Mouse (Mus musculus) heart, embryonic 14.5 days (tissue): ENCODE results near the gene Pou2f1. TPM values are rescaled to one million over a fixed set of nuclear protein-coding genes. Genes with fewer than 3 reads are reported as not detected.

Experiments
- ATAC-seq: fragments of 200-750 bp; cut with Nextera tagmentation; 2 replicates; pipeline ENCODE4 v1.8.0; 2017; ENCODE audit warnings: low read depth, moderate TSS enrichment; ENCODE audit not compliant: insufficient number of reproducible peaks, insufficient read depth, low FRiP score
- H3K27ac ChIP-seq, 2 experiments: fragments of 200-500 bp in 1 of 2; fragments of 300-500 bp in 1 of 2; sonication (generic) in 1 of 2; replicated peaks in 1 of 2; 2 replicates each; pipeline ENCODE4 v1.5.1; 2012 to 2014; ENCODE audit warnings: low read depth in 2 of 2, low read length in 2 of 2, control low read depth in 1 of 2, mild to moderate bottlenecking in 1 of 2, mixed read lengths in 1 of 2; ENCODE audit not compliant: control insufficient read depth in 1 of 2, insufficient read depth in 1 of 2
- H3K27me3 ChIP-seq: fragments of 300-500 bp; sonication (generic); 2 replicates; pipeline ENCODE4 v1.6.1; 2014; ENCODE audit warnings: mild to moderate bottlenecking, low read length, control low read depth; ENCODE audit not compliant: control insufficient read depth, insufficient read depth
- H3K36me3 ChIP-seq: fragments of 300-500 bp; sonication (generic); 2 replicates; pipeline ENCODE4 v1.6.1; 2014; ENCODE audit warnings: mild to moderate bottlenecking, control low read depth, low read length, mixed read lengths; ENCODE audit not compliant: control insufficient read depth, insufficient read depth
- H3K4me1 ChIP-seq, 2 experiments: fragments of 200-500 bp in 1 of 2; fragments of 300-500 bp in 1 of 2; sonication (generic) in 1 of 2; 2 replicates each; pipeline ENCODE4 v1.6.1; 2012 to 2014; ENCODE audit warnings: low read length in 2 of 2, control low read depth in 1 of 2, mixed read lengths in 1 of 2; ENCODE audit not compliant: control insufficient read depth in 2 of 2, insufficient read depth in 2 of 2
- H3K4me2 ChIP-seq: fragments of 300-500 bp; sonication (generic); 2 replicates; pipeline ENCODE4 v1.6.1; 2014; ENCODE audit warnings: mild to moderate bottlenecking, low read length
- H3K4me3 ChIP-seq, 2 experiments: fragments of 200-500 bp in 1 of 2; fragments of 300-500 bp in 1 of 2; sonication (generic) in 1 of 2; 2 replicates each; pipeline ENCODE4 v1.5.1; 2012 to 2014; ENCODE audit warnings: low read length in 2 of 2, mild to moderate bottlenecking in 2 of 2, control low read depth in 1 of 2, low read depth in 1 of 2, moderate library complexity in 1 of 2; ENCODE audit not compliant: control insufficient read depth in 1 of 2, insufficient read depth in 1 of 2
- H3K9ac ChIP-seq: fragments of 300-500 bp; sonication (generic); 2 replicates; pipeline ENCODE4 v1.6.1; 2014; ENCODE audit warnings: mild to moderate bottlenecking, low read length
- H3K9me3 ChIP-seq: fragments of 300-500 bp; sonication (generic); 2 replicates; pipeline ENCODE4 v1.6.1; 2016; ENCODE audit warnings: low read length, control low read depth; ENCODE audit not compliant: control insufficient read depth
- WGBS: fragments of 180-500 bp; shearing (Covaris S2); extraction: QIAGEN DNeasy Blood & Tissue Kit; methylation state at CpG from one replicate; pipeline ENCODE4 v1.1.7; 2014; 5-methylcytosine and 5-hydroxymethylcytosine counted together
- polyA plus RNA-seq: library from polyadenylated mRNA; unstranded; fragments of >200 nt; fragmentation: Nextera tagmentation; extraction: Ambion mirVana; gene quantifications from 2 replicates; pipeline ENCODE4 v1.2.1, GENCODE M21; 2014

Gene Pou2f1
- polyA plus RNA-seq, 1 experiment from 2014 or later: 12.1 TPM

- Histone ChIP-seq H3K27ac (no peak overlapping the region), H3K4me3 (no peak overlapping the region), H3K36me3 (no peaks in the 10 kb centered on the region), H3K4me2 (no peak overlapping the region), H3K27me3 (0 out of 2 replicates have a peak, but pooled peaks cover 3% of the 10 kb centered on the region), H3K4me1 (peaks cover 1 to 5% of the 10 kb centered on the region in 2 experiments; a peak in 3 of 4 replicates), H3K9me3 (no peaks in the 10 kb centered on the region), H3K9ac (no peak overlapping the region)
- ATAC-seq: no peak
- WGBS: 55% methylated on average over 10 of the region's 10 CpGs
These were observed 148.6 kb downstream of the Pou2f1 start for GRCm38 (mm10) chr1:165853729-165854420.

GRCm38 (mm10) chr1:165853131-165853721 lies 149.3 kb downstream of the Pou2f1 start:
- Histone ChIP-seq H3K36me3 (no peaks in the 10 kb centered on the region), H3K9me3 (no peaks in the 10 kb centered on the region), H3K9ac (no peak overlapping the region), H3K4me2 (no peak overlapping the region), H3K4me1 (peaks cover 4 to 6% of the 10 kb centered on the region in 2 experiments; a peak in 3 of 4 replicates), H3K4me3 (no peak overlapping the region), H3K27me3 (0 out of 2 replicates have a peak, but pooled peaks cover 3% of the 10 kb centered on the region), H3K27ac (no peak overlapping the region)
- 47% methylated on average over 4 of the region's 4 CpGs for WGBS
- ATAC-seq: no peak

DNA sequence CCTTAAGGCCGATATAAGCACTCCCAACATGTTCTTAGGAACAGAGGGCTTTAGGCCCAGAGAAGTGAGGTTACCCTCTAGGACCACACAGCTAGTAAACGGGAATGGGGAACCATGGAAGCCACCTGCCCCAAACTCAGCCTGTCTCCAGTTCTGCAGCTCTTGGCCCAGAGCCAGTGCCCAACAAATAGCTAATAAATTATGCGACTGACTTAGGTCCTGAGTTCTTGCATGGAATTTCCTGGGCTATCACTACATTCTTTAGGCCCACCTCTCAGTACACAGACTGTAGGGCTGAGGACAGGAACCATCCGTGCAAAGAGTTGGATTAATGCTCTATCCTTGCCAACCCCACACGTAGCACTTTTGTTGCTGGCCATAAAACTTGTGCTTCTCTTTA lies 150.3 kb downstream of the Pou2f1 start:
- Histone ChIP-seq H3K4me2 (no peak overlapping the region), H3K9me3 (no peaks in the 10 kb centered on the region), H3K27ac (no peak overlapping the region), H3K9ac (no peak overlapping the region), H3K4me1 (peaks cover 4 to 6% of the 10 kb centered on the region in 2 experiments; a peak in 3 of 4 replicates), H3K4me3 (no peak overlapping the region), H3K36me3 (no peaks in the 10 kb centered on the region), H3K27me3 (0 out of 2 replicates have a peak, but pooled peaks cover 3% of the 10 kb centered on the region)
- no peak for ATAC-seq
- 70% methylated on average over 5 of the region's 5 CpGs for WGBS

DNA sequence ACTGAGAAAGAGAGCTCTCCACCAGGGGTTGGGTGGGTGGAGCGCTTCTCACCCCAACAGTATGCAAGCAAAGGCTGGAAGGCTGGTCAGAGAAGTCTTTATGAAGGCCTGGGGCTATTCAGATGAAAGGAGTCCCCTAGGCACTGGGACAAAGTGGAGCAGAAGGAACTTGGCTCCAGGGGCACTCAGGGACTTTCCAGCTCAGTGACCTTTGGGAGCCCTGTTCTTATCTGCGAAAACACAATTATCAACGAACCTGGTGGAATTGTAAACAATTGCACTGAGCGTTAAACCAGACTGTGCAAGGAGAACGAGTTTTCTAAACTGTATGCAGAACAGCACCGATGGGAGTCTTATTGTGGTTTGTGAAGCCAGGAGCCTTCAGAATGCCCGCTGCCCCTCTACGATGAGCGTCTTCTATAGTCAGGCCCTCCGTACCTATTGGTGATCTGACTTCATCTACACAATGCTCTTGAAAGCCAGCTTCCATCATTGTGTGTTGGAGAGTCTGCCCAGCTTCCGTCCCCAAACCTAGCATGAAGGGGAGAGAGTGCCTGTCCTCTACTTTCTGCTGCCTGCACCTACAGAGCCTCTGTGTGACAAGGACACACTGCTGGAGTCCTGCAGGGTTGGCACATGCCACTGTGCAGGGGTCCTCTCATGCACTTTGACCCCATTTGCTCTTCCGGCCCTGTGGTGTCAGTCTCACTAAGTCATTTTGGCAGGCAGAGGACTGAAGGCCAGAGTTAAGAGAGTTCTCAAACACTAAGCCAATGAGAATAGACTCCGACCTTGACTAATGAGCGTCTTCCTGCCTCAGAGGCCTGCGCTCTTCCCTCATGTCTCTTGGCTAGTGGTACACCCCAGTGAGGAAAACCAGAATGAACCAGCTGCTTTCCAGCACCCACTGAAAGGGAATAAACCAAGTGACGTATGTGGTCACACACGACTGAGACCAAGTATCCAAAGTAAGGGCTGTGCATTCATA lies 152.7 kb downstream of the Pou2f1 start:
- Histone ChIP-seq H3K4me1 (peaks cover 6 to 12% of the 10 kb centered on the region in 2 experiments), H3K4me3 (no peak overlapping the region), H3K36me3 (no peaks in the 10 kb centered on the region), H3K27ac (no peak overlapping the region), H3K9ac (no peak overlapping the region), H3K9me3 (no peaks in the 10 kb centered on the region), H3K4me2 (no peak overlapping the region), H3K27me3 (peaks cover 15% of the 10 kb centered on the region; the same call in 1 of the 2 replicates)
- 72% methylated on average over 17 of the region's 17 CpGs for WGBS
- no peak for ATAC-seq

DNA sequence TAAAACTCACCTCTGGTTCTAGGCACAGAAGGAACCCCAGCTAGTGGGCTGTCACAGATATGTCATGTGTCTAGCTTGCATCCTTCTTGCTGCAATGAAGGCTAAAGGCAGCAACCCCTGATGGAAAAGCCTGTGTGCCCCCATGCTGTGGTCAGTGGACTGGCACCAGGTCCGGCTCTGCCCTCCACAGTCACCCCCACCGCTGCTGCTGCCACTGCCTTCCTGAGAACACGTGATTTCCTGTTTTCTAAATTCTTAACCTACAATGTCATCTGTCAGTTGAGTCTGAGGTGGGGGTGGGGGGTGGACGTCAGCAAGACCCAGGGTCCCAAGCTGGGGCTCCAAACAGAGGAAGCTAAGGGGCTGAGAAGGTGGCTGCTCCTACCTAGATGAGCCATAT lies 153.6 kb downstream of the Pou2f1 start:
- 56% methylated on average over 4 of the region's 4 CpGs for WGBS
- no peak for ATAC-seq

GRCm38 (mm10) chr1:165848417-165848816 lies 154.1 kb downstream of the Pou2f1 start:
- ATAC-seq: no peak
- H3K4me1 ChIP-seq: peaks cover 6 to 12% of the 10 kb centered on the region in 2 experiments
- H3K4me2 ChIP-seq: no peak overlapping the region
- no peak overlapping the region for H3K4me3 ChIP-seq
- whole genome bisulfite sequencing: 85% methylated on average over 8 of the region's 8 CpGs
- no peaks in the 10 kb centered on the region for H3K9me3 ChIP-seq
- no peak overlapping the region; the same call in 1 of the 2 replicates for H3K9ac ChIP-seq
- no peak overlapping the region for H3K27ac ChIP-seq
- no peaks in the 10 kb centered on the region for H3K36me3 ChIP-seq
- peaks cover 22% of the 10 kb centered on the region; the same call in 1 of the 2 replicates for H3K27me3 ChIP-seq

More for the DNA sequence above, 153.6 kb downstream of the Pou2f1 start:
- H3K27ac ChIP-seq: no peak overlapping the region
- H3K4me2 ChIP-seq: no peak overlapping the region
- H3K36me3 ChIP-seq: no peaks in the 10 kb centered on the region
- H3K4me1 ChIP-seq: peaks cover 6 to 12% of the 10 kb centered on the region in 2 experiments
- H3K4me3 ChIP-seq: no peak overlapping the region
- H3K9ac ChIP-seq: no peak overlapping the region
- H3K27me3 ChIP-seq: peaks cover 18% of the 10 kb centered on the region; the same call in 1 of the 2 replicates
- no peaks in the 10 kb centered on the region for H3K9me3 ChIP-seq

- H3K36me3 ChIP-seq: no peaks in the 10 kb centered on the region
- H3K9ac ChIP-seq: peak overlapping the region; percentile 69
- H3K9me3 ChIP-seq: no peaks in the 10 kb centered on the region
- H3K27ac ChIP-seq: no peak overlapping the region
- peaks cover 8 to 12% of the 10 kb centered on the region in 2 experiments for H3K4me1 ChIP-seq
- peak overlapping the region; percentile 49 to 64 for H3K4me3 ChIP-seq
- WGBS: 9% methylated on average over 14 of the region's 14 CpGs
- peak; percentile 9; the same call in 1 of the 2 replicates for ATAC-seq
- peaks cover 30% of the 10 kb centered on the region for H3K27me3 ChIP-seq
- peak overlapping the region; percentile 100 for H3K4me2 ChIP-seq
These were observed 157.1 kb downstream of the Pou2f1 start for GRCm38 (mm10) chr1:165845366-165845765.
